Mouse (Mus musculus) ovary, postnatal 10 days (tissue): ENCODE measurements around the gene 1700018B08Rik.

Experiments
- DNase-seq: peaks from one replicate; pipeline ENCODE4 v3.0.0; 2022; ENCODE audit warnings: low spot score

The 1700018B08Rik gene

GRCm38 (mm10) chr8:121497621-121498020, 46.5 kb downstream of the 1700018B08Rik start:
- no peak for DNase-seq

GRCm38 (mm10) chr8:121491633-121492032, 52.5 kb downstream of the 1700018B08Rik start:
- no peak for DNase-seq

- no peak for DNase-seq
Observed at GRCm38 (mm10) chr8:121484072-121484782, 59.9 kb downstream of the 1700018B08Rik start.
